Mouse (Mus musculus) ES-CJ7 (cell line): ENCODE measurements around the gene Bpifc.

ENCODE experiments used
- DNase-seq: peaks from one replicate; pipeline ENCODE4 v3.0.0; 2011; ENCODE audit warnings: low read depth, low spot score

Bpifc gene

GRCm38 (mm10) chr10:85951765-85952443 is 59.8 kb downstream of the Bpifc start:
- DNase-seq = no peak

GRCm38 (mm10) chr10:85948483-85949196 is 63.1 kb downstream of the Bpifc start:
- DNase-seq = no peak

- DNase-seq = peak; percentile 22
Measured at GRCm38 (mm10) chr10:85936280-85936965, 75.3 kb downstream of the Bpifc start.

GRCm38 (mm10) chr10:85929962-85930361 is 81.7 kb downstream of the Bpifc start:
- DNase-seq = peak; percentile 61

GRCm38 (mm10) chr10:85929208-85929591 is 82.5 kb downstream of the Bpifc start:
- DNase-seq = peak; percentile 16

- peak; percentile 92 for DNase-seq
Measured at GRCm38 (mm10) chr10:85928499-85929207, 83.0 kb downstream of the Bpifc start.

- DNase-seq = peak; percentile 40
Measured at GRCm38 (mm10) chr10:85927676-85928445, 83.8 kb downstream of the Bpifc start, which contains the start of gene Ascl4. Gene Ascl4 (plus strand): TSS chr10:85927681.

GRCm38 (mm10) chr10:85916498-85917309 is 95.0 kb downstream of the Bpifc start, which contains the start of gene Prdm4:
Gene Prdm4 (minus strand): TSS chr10:85917142.
- DNase-seq = peak; percentile 98
